Mouse (Mus musculus) adrenal gland, postnatal 14 days (tissue): ENCODE data around the gene Olfr243. TPM values are rescaled to one million over a fixed set of nuclear protein-coding genes. Genes with fewer than 3 reads are reported as not detected.
"Not testable (repeated sequence)": the region's sequence is repeated elsewhere in the genome, so short reads cannot be mapped to it uniquely, and the experiment has no call there.

Experiments
- DNase-seq: peaks from one replicate; pipeline ENCODE4 v3.0.0; 2021; ENCODE audit warnings: mixed read lengths
- long read RNA-seq, 2 experiments: library from polyadenylated mRNA; stranded (forward); transcript quantifications; one replicate each; pipeline ENCODE4 v2.0.0; 2021
- total RNA-seq: library from RNA; stranded (reverse); gene quantifications from 2 replicates; pipeline ENCODE4 v1.2.3, GENCODE M21; 2021

Olfr243 gene
- not detected in 2 replicates for total RNA-seq
- long read RNA-seq, experiment 1, result 0 reads
- long read RNA-seq, experiment 2, result 0 reads

- no peak for DNase-seq
Measured at GRCm38 (mm10) chr7:103714371-103714770, at the start of gene Olfr243. Olfr243 (plus strand) TSS chr7:103714671.

GRCm38 (mm10) chr7:103671091-103671490 lies 43.4 kb upstream of the Olfr243 start, which contains the start of gene Olfr624:
Olfr624 (minus strand) TSS chr7:103671191.
- DNase-seq, result no peak

- DNase-seq, result no peak
Measured at GRCm38 (mm10) chr7:103682420-103682819, 32.1 kb upstream of the Olfr243 start, which contains the start of gene Olfr625-ps1. Olfr625-ps1 (plus strand) TSS chr7:103682720.

- DNase-seq, result no peak
Measured at GRCm38 (mm10) chr7:103699469-103699868, 15.0 kb upstream of the Olfr243 start.

GRCm38 (mm10) chr7:103712024-103712423 lies 2.4 kb upstream of the Olfr243 start:
- no peak for DNase-seq

- peak; percentile 4 for DNase-seq
Measured at GRCm38 (mm10) chr7:103716398-103716797, 1.9 kb downstream of the Olfr243 start.

- DNase-seq, result no peak
Measured at GRCm38 (mm10) chr7:103730074-103730473, 15.6 kb downstream of the Olfr243 start, which contains the start of gene Olfr628. Olfr628 (plus strand) TSS chr7:103730374.

- no peak for DNase-seq
Measured at GRCm38 (mm10) chr7:103744843-103745242, 30.4 kb downstream of the Olfr243 start, which contains the start of gene Olfr629. Olfr629 (minus strand) TSS chr7:103744943.

- no peak for DNase-seq
Measured at GRCm38 (mm10) chr7:103757233-103757632, 42.8 kb downstream of the Olfr243 start, which contains the start of gene Olfr630. Olfr630 (minus strand) TSS chr7:103757333.

- not testable (repeated sequence) for DNase-seq
Measured at GRCm38 (mm10) chr7:103762212-103762611, 47.7 kb downstream of the Olfr243 start.

GRCm38 (mm10) chr7:103767687-103768086 lies 53.2 kb downstream of the Olfr243 start:
- DNase-seq, result not testable (repeated sequence)

Other genes with a start within 250 kb of the Olfr243 start
- gene Olfr608, start 244.8 kb upstream of the Olfr243 start, total RNA-seq, result not detected in 2 replicates
- gene Olfr609, start 216.6 kb upstream of the Olfr243 start, total RNA-seq, result not detected in 2 replicates
- gene Olfr610, start 202.5 kb upstream of the Olfr243 start, total RNA-seq, result not detected in 2 replicates
- not detected in 2 replicates for gene Olfr611, start 193.8 kb upstream of the Olfr243 start, total RNA-seq
- not detected in 2 replicates for gene Olfr612, start 172.0 kb upstream of the Olfr243 start, total RNA-seq
- gene Olfr613, start 166.6 kb upstream of the Olfr243 start, total RNA-seq, result not detected in 2 replicates
- not detected in 2 replicates for gene Olfr615, start 158.6 kb upstream of the Olfr243 start, total RNA-seq
- not detected in 2 replicates for gene Olfr616, start 145.5 kb upstream of the Olfr243 start, total RNA-seq
- not detected in 2 replicates for gene Olfr617, start 141.6 kb upstream of the Olfr243 start, total RNA-seq
- gene Olfr618, start 124.6 kb upstream of the Olfr243 start, total RNA-seq, result not detected in 2 replicates
- not detected in 2 replicates for gene Olfr619, start 114.1 kb upstream of the Olfr243 start, total RNA-seq
- gene Olfr620, start 102.1 kb upstream of the Olfr243 start, total RNA-seq, result not detected in 2 replicates
- not detected in 2 replicates for gene Olfr622, start 72.0 kb upstream of the Olfr243 start, total RNA-seq
- not detected in 2 replicates for gene Olfr623, start 51.0 kb upstream of the Olfr243 start, total RNA-seq
- 0.04 TPM in 1 of 2 replicates, not detected in the other for gene Olfr624, start 43.5 kb upstream of the Olfr243 start, total RNA-seq
- not detected in 2 replicates for gene Olfr625-ps1, start 32.0 kb upstream of the Olfr243 start, total RNA-seq
- not detected in 2 replicates for gene Olfr628, start 15.7 kb downstream of the Olfr243 start, total RNA-seq
- gene Olfr629, start 30.3 kb downstream of the Olfr243 start, total RNA-seq, result not detected in 2 replicates
- gene Olfr630, start 42.7 kb downstream of the Olfr243 start, total RNA-seq, result not detected in 2 replicates
- not detected in 2 replicates for gene Olfr69, start 56.9 kb downstream of the Olfr243 start, total RNA-seq
- not detected in 2 replicates for gene Olfr68, start 65.0 kb downstream of the Olfr243 start, total RNA-seq
- gene Olfr67, start 77.2 kb downstream of the Olfr243 start, total RNA-seq, result not detected in 2 replicates
- 1,182 and 1,430 TPM in 2 replicates for gene Hbb-bt, start 99.3 kb downstream of the Olfr243 start, total RNA-seq
- 8,688 and 11,965 TPM in 2 replicates for gene Hbb-bs, start 113.4 kb downstream of the Olfr243 start, total RNA-seq
- not detected in 2 replicates for gene Hbb-bh2, start 125.8 kb downstream of the Olfr243 start, total RNA-seq
- gene Hbb-bh1, start 128.5 kb downstream of the Olfr243 start, total RNA-seq, result not detected in 2 replicates
- gene Hbb-y, start 138.5 kb downstream of the Olfr243 start, total RNA-seq, result not detected in 2 replicates
- not detected in 2 replicates for gene Olfr66, start 171.6 kb downstream of the Olfr243 start, total RNA-seq
- not detected in 2 replicates for gene Olfr64, start 179.8 kb downstream of the Olfr243 start, total RNA-seq
- gene Olfr65, start 188.8 kb downstream of the Olfr243 start, total RNA-seq, result not detected in 2 replicates
- not detected in 2 replicates for gene Olfr631, start 214.2 kb downstream of the Olfr243 start, total RNA-seq
- not detected in 2 replicates for gene Olfr632, start 219.7 kb downstream of the Olfr243 start, total RNA-seq
- not detected in 2 replicates for gene Olfr633, start 229.8 kb downstream of the Olfr243 start, total RNA-seq